In genomic region chr5:121238208-121238607, GRCm38 (mm10) we compare ENCODE assay signal across 21 mouse cellular contexts.
"Had no signal": no experiment of that assay in that cellular context is flagged by ENCODE, and none has a peak within 500 bp of the region (broad histone marks: within the 10 kb centered on the region; RNA-seq: fewer than 3 reads in every experiment).

No protein-coding gene starts in this region.

- ATAC-seq: intestine, embryonic 15.5 days; midbrain, embryonic 15.5 days had no signal

- H3K4me1 ChIP-seq: intestine, embryonic 15.5 days; limb, embryonic 12.5 days; limb, embryonic 15.5 days; midbrain, embryonic 12.5 days; midbrain, embryonic 15.5 days; neural tube, embryonic 13.5 days had no signal

- DNase-seq: kidney, adult 11 months; kidney, adult 8-10 months; kidney, postnatal 10 days; kidney, postnatal 36 days; left cerebral cortex, postnatal 4 days; lung, adult 2 months; lung, postnatal 14 days; lung, postnatal 4 days; retina, postnatal 1 day; right cerebral cortex, postnatal 25 days; thymus, adult 2 months; thymus, postnatal 14 days; thymus, postnatal 4 days had no signal

- H3K36me3 ChIP-seq: intestine, embryonic 15.5 days; kidney, embryonic 15.5 days; limb, embryonic 12.5 days; limb, embryonic 15.5 days; midbrain, embryonic 15.5 days; neural tube, embryonic 13.5 days had no signal

- H3K4me3 ChIP-seq: intestine, embryonic 15.5 days; kidney, embryonic 15.5 days; limb, embryonic 12.5 days; limb, embryonic 15.5 days; midbrain, embryonic 12.5 days; midbrain, embryonic 15.5 days; neural tube, embryonic 13.5 days had no signal

- H3K4me2 ChIP-seq: intestine, embryonic 15.5 days; kidney, embryonic 15.5 days; limb, embryonic 12.5 days; limb, embryonic 15.5 days; midbrain, embryonic 12.5 days; midbrain, embryonic 15.5 days; neural tube, embryonic 13.5 days had no signal

- H3K9me3 ChIP-seq: intestine, embryonic 15.5 days; kidney, embryonic 15.5 days; limb, embryonic 12.5 days; limb, embryonic 15.5 days; midbrain, embryonic 12.5 days; midbrain, embryonic 15.5 days; neural tube, embryonic 13.5 days had no signal

- H3K27ac ChIP-seq: intestine, embryonic 15.5 days; kidney, embryonic 15.5 days; limb, embryonic 12.5 days; limb, embryonic 15.5 days; midbrain, embryonic 12.5 days; midbrain, embryonic 15.5 days; neural tube, embryonic 13.5 days; stomach, postnatal 0 days had no signal

- H3K27me3 ChIP-seq: intestine, embryonic 15.5 days; kidney, embryonic 15.5 days; limb, embryonic 12.5 days; limb, embryonic 15.5 days; midbrain, embryonic 12.5 days; midbrain, embryonic 15.5 days; neural tube, embryonic 13.5 days had no signal

- H3K9ac ChIP-seq: intestine, embryonic 15.5 days; kidney, embryonic 15.5 days; limb, embryonic 12.5 days; limb, embryonic 15.5 days; midbrain, embryonic 12.5 days; midbrain, embryonic 15.5 days; neural tube, embryonic 13.5 days had no signal
